Mouse (Mus musculus) erythroid progenitor cell, adult 5-6 weeks (primary cell): ENCODE results near the gene Il2rg. TPM values are rescaled to one million over a fixed set of nuclear protein-coding genes. Genes with fewer than 3 reads are reported as not detected.

ENCODE experiments used
- ATAC-seq: replicated peaks from 2 replicates; pipeline ENCODE4 v1.8.0; 2016; ENCODE audit warnings: moderate number of reproducible peaks, mild to moderate bottlenecking, moderate TSS enrichment, inconsistent platforms; ENCODE audit not compliant: poor library complexity, low FRiP score, severe bottlenecking
- total RNA-seq, 2 experiments: library from RNA; stranded (forward) in 1 of 2; stranded (reverse) in 1 of 2; fragments of 150-400 nt in 1 of 2; fragments of 186-747, 209-891 nt in 1 of 2; gene quantifications; 2 replicates each; pipeline versions ENCODE4 v1.2.3 to v1.2.4; 2015 to 2017; ENCODE audit warnings: low replicate concordance in 2 of 2

Il2rg gene
- total RNA-seq (2015; ENCODE audit: low replicate concordance) (37.1 and 39.8 TPM in 2 replicates), total RNA-seq (2017; ENCODE audit: low replicate concordance) (6.0 and 20.7 TPM in 2 replicates)

GRCm38 (mm10) chrX:101268025-101268754 lies at the start of gene Il2rg:
Gene Il2rg, minus strand, starts transcription at chrX:101268255.
- ATAC-seq: no peak

- ATAC-seq: no peak
Measured at GRCm38 (mm10) chrX:101313625-101314359, 45.7 kb upstream of the Il2rg start.

GRCm38 (mm10) chrX:101309299-101309698 lies 41.2 kb upstream of the Il2rg start:
- no peak for ATAC-seq

- no peak for ATAC-seq
Measured at GRCm38 (mm10) chrX:101304646-101305045, 36.6 kb upstream of the Il2rg start.

GRCm38 (mm10) chrX:101301654-101302053 lies 33.6 kb upstream of the Il2rg start:
- no peak for ATAC-seq

- no peak for ATAC-seq
Measured at GRCm38 (mm10) chrX:101300427-101301030, 32.5 kb upstream of the Il2rg start.

GRCm38 (mm10) chrX:101299473-101300426 lies 31.7 kb upstream of the Il2rg start:
- ATAC-seq: no peak

- no peak for ATAC-seq
Measured at GRCm38 (mm10) chrX:101299055-101299454, 31.0 kb upstream of the Il2rg start, which contains the start of gene Nlgn3. Gene Nlgn3, plus strand, starts transcription at chrX:101299168.

- ATAC-seq: peak; percentile 55
Measured at GRCm38 (mm10) chrX:101290111-101290510, 22.1 kb upstream of the Il2rg start.

- ATAC-seq: no peak
Measured at GRCm38 (mm10) chrX:101289037-101289436, 21.0 kb upstream of the Il2rg start.

- peak; percentile 53 for ATAC-seq
Measured at GRCm38 (mm10) chrX:101288432-101288831, 20.4 kb upstream of the Il2rg start.

GRCm38 (mm10) chrX:101287543-101287942 lies 19.5 kb upstream of the Il2rg start:
- ATAC-seq: peak; percentile 85

GRCm38 (mm10) chrX:101285953-101286670 lies 18.1 kb upstream of the Il2rg start:
- no peak for ATAC-seq

GRCm38 (mm10) chrX:101285534-101285933 lies 17.5 kb upstream of the Il2rg start:
- ATAC-seq: peak; percentile 68

- ATAC-seq: no peak
Measured at GRCm38 (mm10) chrX:101282813-101283212, 14.8 kb upstream of the Il2rg start.

GRCm38 (mm10) chrX:101273875-101274738 lies 6.1 kb upstream of the Il2rg start, which contains the start of gene Med12:
Gene Med12, plus strand, starts transcription at chrX:101274030.
- ATAC-seq: peak; percentile 99

GRCm38 (mm10) chrX:101273410-101273809 lies 5.4 kb upstream of the Il2rg start:
- no peak for ATAC-seq

GRCm38 (mm10) chrX:101268755-101269124 lies 685 bp upstream of the Il2rg start, which contains the start of gene Gm20489:
Gene Gm20489, minus strand, starts transcription at chrX:101269023.
- ATAC-seq: no peak
